In genomic region chr4:122960321-122961099, GRCm38 (mm10) we compare ENCODE assay signal across 8 mouse cellular contexts. TPM values are rescaled to one million over a fixed set of nuclear protein-coding genes. Genes with fewer than 3 reads are reported as not detected.
DNase-seq lines count a peak whose midpoint lies in the region; ATAC-seq lines count a peak whose summit lies in the region.

No protein-coding gene starts in this region.

- WGBS in embryonic facial prominence, embryonic 10.5 days = under 1% methylated on average over 43 of the region's 43 CpGs

- H3K9me3 ChIP-seq in embryonic facial prominence, embryonic 10.5 days = no peaks in the 10 kb centered on the region

- peak; percentile 25 to 27 for DNase-seq in cerebellum, postnatal 25 days
- DNase-seq in CD4-positive helper T cell, adult 2 months (ENCODE audit: low read depth, low spot score) = peak; percentile 58
- peak; percentile 64 for DNase-seq in embryonic facial prominence, embryonic 10.5 days (ENCODE audit: low spot score)
- DNase-seq in induced T-regulatory cell, adult 2 months (ENCODE audit: low read depth) = peak; percentile 78
- DNase-seq in mesoderm, embryonic 11.5 days (ENCODE audit: low read depth, low spot score) = peak; percentile 61
- peak; percentile 41 for DNase-seq in thymus, postnatal 14 days
- no peak for DNase-seq in adrenal gland, postnatal 4 days (ENCODE audit: low spot score in 2 of 2)

- H3K36me3 ChIP-seq in embryonic facial prominence, embryonic 10.5 days (replicated peaks) = peaks cover 32% of the 10 kb centered on the region

- H3K4me1 ChIP-seq in embryonic facial prominence, embryonic 10.5 days = peaks cover 56% of the 10 kb centered on the region

- H3K4me3 ChIP-seq in embryonic facial prominence, embryonic 10.5 days = peak overlapping the region; percentile 75

- peaks cover 55% of the 10 kb centered on the region for H3K27me3 ChIP-seq in embryonic facial prominence, embryonic 10.5 days (replicated peaks; ENCODE audit: low read depth, poor library complexity, severe bottlenecking)

- ATAC-seq in cerebellum, adult (ENCODE audit: insufficient number of reproducible peaks, low FRiP score, low TSS enrichment) = no peak

- peak overlapping the region; percentile 88 for H3K27ac ChIP-seq in embryonic facial prominence, embryonic 10.5 days (replicated peaks)

RNA-seq across cellular contexts. Expression of gene Mfsd2a, which starts 0.5 kb away (rescaled TPM):
- polyA plus RNA-seq in embryonic facial prominence, embryonic 10.5 days (2016; fragmentation: Nextera tagmentation; extraction: Ambion mirVana) = 10.1 and 12.9 TPM in 2 replicates
- total RNA-seq in adrenal gland, postnatal 4 days (2021) = under 1 TPM; 0.59 to 0.90 TPM

RNA-seq across cellular contexts. Expression of gene Mycl, which starts 34.9 kb away (rescaled TPM):
- 33.6 and 43.0 TPM in 2 replicates for polyA plus RNA-seq in embryonic facial prominence, embryonic 10.5 days (2016; fragmentation: Nextera tagmentation; extraction: Ambion mirVana)
- total RNA-seq in adrenal gland, postnatal 4 days (2021) = 1 to 10 TPM; 2.8 to 2.9 TPM

RNA-seq across cellular contexts. Expression of gene Trit1, which starts 55.9 kb away (rescaled TPM):
- 19.0 and 21.6 TPM in 2 replicates for polyA plus RNA-seq in embryonic facial prominence, embryonic 10.5 days (2016; fragmentation: Nextera tagmentation; extraction: Ambion mirVana)
- 10 to 100 TPM; 19.1 to 19.7 TPM for total RNA-seq in adrenal gland, postnatal 4 days (2021)

Comparison
In these comparisons a context has a peak if more than half of its experiments do, and no peak if none do; other contexts are left out.
1. DNase-seq: peak in cerebellum, postnatal 25 days (2 of 2), CD4-positive helper T cell, adult 2 months (single experiment), embryonic facial prominence, embryonic 10.5 days (single experiment), induced T-regulatory cell, adult 2 months (single experiment), mesoderm, embryonic 11.5 days (single experiment) and thymus, postnatal 14 days (single experiment); none in adrenal gland, postnatal 4 days (0 of 2).